Comparison of ENCODE assay signal across 30 mouse cellular contexts in the genomic region with DNA sequence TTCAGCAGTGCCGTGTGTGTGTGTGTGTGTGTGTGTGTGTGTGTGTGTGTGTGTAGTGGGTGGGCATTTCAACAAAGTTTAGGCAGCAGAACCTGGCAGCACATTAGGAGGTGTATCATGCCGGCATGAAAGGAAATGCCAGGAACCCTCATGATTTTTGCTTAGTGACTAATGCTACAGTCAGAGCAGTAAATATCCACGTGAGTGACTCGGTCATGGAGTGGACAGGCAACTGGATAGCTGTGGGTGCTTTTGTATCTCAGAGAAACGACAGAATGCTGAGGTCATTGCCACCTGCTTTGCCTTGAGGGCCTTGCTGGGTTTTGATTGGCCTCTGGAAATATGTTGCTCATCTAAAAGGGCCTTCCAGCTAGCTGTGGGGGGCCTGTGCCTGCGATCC. TPM values are rescaled to one million over a fixed set of nuclear protein-coding genes. Genes with fewer than 3 reads are reported as not detected.
DNase-seq lines count a peak whose midpoint lies in the region; ATAC-seq and TF ChIP-seq lines count a peak whose summit lies in the region.
"Had no signal": no experiment of that assay in that cellular context is flagged by ENCODE, and none has a peak within 500 bp of the region (broad histone marks: within the 10 kb centered on the region; RNA-seq: fewer than 3 reads in every experiment).

No protein-coding gene starts in this region.

- H3K4me3 ChIP-seq in layer of hippocampus, adult 2 months: no peak overlapping the region
- H3K4me3 ChIP-seq in embryonic fibroblast, embryonic 13.5 days (ENCODE audit: insufficient read depth, low read length): no peak overlapping the region
- H3K4me3 ChIP-seq: embryonic facial prominence, embryonic 12.5 days; heart, embryonic 12.5 days; kidney, embryonic 15.5 days had no signal

- no peak for DNase-seq in layer of hippocampus, adult 2 months (ENCODE audit: low spot score in 2 of 2)
- no peak for DNase-seq in layer of hippocampus, postnatal 36 days
- peak; percentile 78 for DNase-seq in 3T3-L1 (ENCODE audit: low read depth, low spot score)
- peak; percentile 35 for DNase-seq in adrenal gland, adult 8-10 months
- DNase-seq in heart, postnatal 10 days: no peak
- DNase-seq in gastrocnemius, postnatal 14 days: no peak
- DNase-seq: cerebellum, adult 11-12 months; cerebellum, postnatal 14 days; gastrocnemius, postnatal 10 days; heart, adult 11 months; heart, postnatal 14 days; kidney, adult 11 months; thymus, postnatal 25 days had no signal

- no peak for TF ChIP-seq CTCF in layer of hippocampus, adult 2 months (conservative IDR thresholded peaks at IDR 0.05)
- no peak for TF ChIP-seq CTCF in embryonic fibroblast, embryonic 13.5 days (IDR thresholded peaks at IDR 0.05; ENCODE audit: borderline replicate concordance, insufficient read depth, low read length)

- intact Hi-C loops in heart, postnatal 10 days (cut with DNase I): no loop called here
- intact Hi-C loops in gastrocnemius, postnatal 14 days (cut with DNase I; ENCODE audit: low total_unique reads): no loop called here

- peak overlapping the region; percentile 33 for H3K27ac ChIP-seq in layer of hippocampus, adult 2 months
- H3K27ac ChIP-seq in embryonic fibroblast, embryonic 13.5 days (ENCODE audit: insufficient read depth, low read length): peak overlapping the region; percentile 94
- H3K27ac ChIP-seq: embryonic facial prominence, embryonic 12.5 days; kidney, embryonic 15.5 days; macrophage had no signal

- peak; percentile 34; the same call in 1 of the 2 replicates for TF ChIP-seq POLR2A in embryonic fibroblast, embryonic 13.5 days (IDR thresholded peaks at IDR 0.05; ENCODE audit: low read depth, low read length)

- no peak for ATAC-seq in frontal cortex, adult (ENCODE audit: low TSS enrichment)
- ATAC-seq: forebrain, embryonic 14.5 days; lung, postnatal 0 days; midbrain, embryonic 16.5 days had no signal

- peaks cover 11% of the 10 kb centered on the region for H3K4me1 ChIP-seq in embryonic fibroblast, embryonic 13.5 days (ENCODE audit: control insufficient read depth, insufficient read depth, low read length)
- H3K4me1 ChIP-seq: embryonic facial prominence, embryonic 12.5 days; heart, embryonic 12.5 days; kidney, embryonic 15.5 days had no signal

RNA-seq across cellular contexts. Expression of a gene that starts 16.0 kb away (rescaled TPM):
- total RNA-seq in layer of hippocampus, adult 2 months (2021): under 1 TPM; 0.54 to 0.92 TPM
- 1 to 10 TPM in 1 of 2 experiments, under 1 TPM in 1; 0.72 to 1.1 TPM for total RNA-seq in layer of hippocampus, postnatal 36 days (2021)
- total RNA-seq in adrenal gland, adult 8-10 months (2022): 1 to 10 TPM in 2 of 4 experiments, under 1 TPM in 2; 0.38 to 2.4 (median 1.2) TPM
- polyA plus RNA-seq in embryonic fibroblast, embryonic 13.5 days (2011; ENCODE audit: insufficient read length, low read depth, missing spikeins): 0.76 and 1.9 TPM in 2 replicates
- total RNA-seq in heart, postnatal 10 days (2021): under 1 TPM; 0.20 to 0.29 TPM
- total RNA-seq in gastrocnemius, postnatal 14 days (2021): under 1 TPM; 0.21 to 0.33 TPM
- total RNA-seq: CH12.LX had no signal
- polyA plus RNA-seq: G1E; liver, adult 2 months; macrophage had no signal

RNA-seq across cellular contexts. Expression of a gene that starts 53.5 kb away (rescaled TPM):
- total RNA-seq in layer of hippocampus, adult 2 months (2021): 10 to 100 TPM; 53.9 to 58.1 TPM
- 10 to 100 TPM; 56.8 to 65.2 TPM for total RNA-seq in layer of hippocampus, postnatal 36 days (2021)
- total RNA-seq in adrenal gland, adult 8-10 months (2022): 10 to 100 TPM; 70.9 to 77.6 (median 71.6) TPM
- polyA plus RNA-seq in embryonic fibroblast, embryonic 13.5 days (2011; ENCODE audit: insufficient read length, low read depth, missing spikeins): 40.9 and 54.3 TPM in 2 replicates
- total RNA-seq in heart, postnatal 10 days (2021): 10 to 100 TPM; 34.8 to 35.9 TPM
- 10 to 100 TPM; 18.2 to 18.9 TPM for total RNA-seq in gastrocnemius, postnatal 14 days (2021)

RNA-seq across cellular contexts. Expression of a gene that starts 55.8 kb away (rescaled TPM):
- not detected for total RNA-seq in layer of hippocampus, adult 2 months (2021)
- not detected for total RNA-seq in layer of hippocampus, postnatal 36 days (2021)
- under 1 TPM in 1 of 4 experiments, not detected in 3; 0.15 TPM for total RNA-seq in adrenal gland, adult 8-10 months (2022)
- polyA plus RNA-seq in embryonic fibroblast, embryonic 13.5 days (2011; ENCODE audit: insufficient read length, low read depth, missing spikeins): not detected in 2 replicates
- not detected for total RNA-seq in heart, postnatal 10 days (2021)
- total RNA-seq in gastrocnemius, postnatal 14 days (2021): not detected
- total RNA-seq: CH12.LX; gastrocnemius, postnatal 10 days; heart, postnatal 14 days; layer of hippocampus, postnatal 10 days; liver, adult 2 months had no signal
- polyA plus RNA-seq: forebrain, embryonic 14.5 days; G1E; heart, embryonic 12.5 days; kidney, embryonic 15.5 days; large intestine, adult 2 months; limb, embryonic 11.5 days; liver, adult 2 months; liver, embryonic 16.5 days; lung, postnatal 0 days; macrophage; spleen, adult 2 months had no signal

Comparison
In these comparisons a context has a peak if more than half of its experiments do, and no peak if none do; other contexts are left out.
1. DNase-seq: peak in 3T3-L1 (single experiment) and adrenal gland, adult 8-10 months (single experiment); none in layer of hippocampus, adult 2 months (0 of 2), layer of hippocampus, postnatal 36 days (0 of 2), heart, postnatal 10 days (0 of 2) and gastrocnemius, postnatal 14 days (single experiment).